In genomic region chr9:58815552-58816260, GRCm38 (mm10) we compare ENCODE assay signal across 10 mouse cellular contexts. TPM values are rescaled to one million over a fixed set of nuclear protein-coding genes. Genes with fewer than 3 reads are reported as not detected.
A peak's percentile ranks its signal among the peaks of the same experiment; 100 is the strongest.
DNase-seq lines count a peak whose midpoint lies in the region; ATAC-seq and TF ChIP-seq lines count a peak whose summit lies in the region.
"Had no signal": no experiment of that assay in that cellular context is flagged by ENCODE, and none has a peak within 500 bp of the region (broad histone marks: within the 10 kb centered on the region; RNA-seq: fewer than 3 reads in every experiment).

No protein-coding gene starts in this region.

- peaks cover 76% of the 10 kb centered on the region for H3K4me1 ChIP-seq in heart, embryonic 12.5 days (replicated peaks)
- no peaks in the 10 kb centered on the region; the same call in 1 of the 2 replicates for H3K4me1 ChIP-seq in heart, adult 2 months (ENCODE audit: control insufficient read depth, insufficient read depth, low read length)
- H3K4me1 ChIP-seq in midbrain, embryonic 13.5 days (replicated peaks), result peaks cover 29% of the 10 kb centered on the region
- peaks cover 6% of the 10 kb centered on the region for H3K4me1 ChIP-seq in midbrain, embryonic 11.5 days (ENCODE audit: control insufficient read depth, insufficient read depth, low read length)

- peak overlapping the region; percentile 24; the same call in 1 of the 2 replicates for H3K27ac ChIP-seq in heart, embryonic 12.5 days (ENCODE audit: poor library complexity, severe bottlenecking)
- H3K27ac ChIP-seq in heart, adult 2 months, result no peak overlapping the region
- no peak overlapping the region for H3K27ac ChIP-seq in midbrain, embryonic 13.5 days
- H3K27ac ChIP-seq in midbrain, embryonic 11.5 days (ENCODE audit: low read depth, low read length), result no peak overlapping the region
- H3K27ac ChIP-seq: intestine, embryonic 15.5 days had no signal

- H3K4me3 ChIP-seq in heart, embryonic 12.5 days, result no peak overlapping the region
- H3K4me3 ChIP-seq in heart, adult 2 months, result no peak overlapping the region
- no peak overlapping the region for H3K4me3 ChIP-seq in midbrain, embryonic 13.5 days (replicated peaks)
- H3K4me3 ChIP-seq in midbrain, embryonic 11.5 days (ENCODE audit: low read depth, low read length), result no peak overlapping the region
- H3K4me3 ChIP-seq: intestine, embryonic 15.5 days had no signal

- no peaks in the 10 kb centered on the region for H3K9me3 ChIP-seq in heart, embryonic 12.5 days (replicated peaks)
- no peaks in the 10 kb centered on the region for H3K9me3 ChIP-seq in midbrain, embryonic 13.5 days
- H3K9me3 ChIP-seq in midbrain, embryonic 11.5 days (ENCODE audit: control insufficient read depth, low read length), result no peaks in the 10 kb centered on the region
- H3K9me3 ChIP-seq: intestine, embryonic 15.5 days had no signal

- H3K9ac ChIP-seq in heart, embryonic 12.5 days, result 0 out of 2 replicates have a peak overlapping the region, but pooled peaks have one; percentile 31
- H3K9ac ChIP-seq in heart, adult 2 months (ENCODE audit: low read depth, low read length), result no peak overlapping the region
- H3K9ac ChIP-seq in midbrain, embryonic 13.5 days (replicated peaks), result no peak overlapping the region
- H3K9ac ChIP-seq in midbrain, embryonic 11.5 days (ENCODE audit: low read length), result no peak overlapping the region
- H3K9ac ChIP-seq: intestine, embryonic 15.5 days; lung, embryonic 14.5 days had no signal

- no peaks in the 10 kb centered on the region for H3K36me3 ChIP-seq in heart, embryonic 12.5 days
- no peaks in the 10 kb centered on the region for H3K36me3 ChIP-seq in heart, adult 2 months (ENCODE audit: control insufficient read depth, insufficient read depth, low read length)
- no peaks in the 10 kb centered on the region for H3K36me3 ChIP-seq in midbrain, embryonic 13.5 days
- H3K36me3 ChIP-seq in midbrain, embryonic 11.5 days (ENCODE audit: control insufficient read depth, insufficient read depth, low read length), result no peaks in the 10 kb centered on the region
- H3K36me3 ChIP-seq: intestine, embryonic 15.5 days had no signal

- no peak for TF ChIP-seq CTCF in heart, adult 2 months (IDR thresholded peaks at IDR 0.05)

- TF ChIP-seq POLR2A in heart, adult 2 months (IDR thresholded peaks at IDR 0.05; ENCODE audit: insufficient read depth, low read depth, low read length), result no peak

- DNase-seq in heart, adult 2 months, result no peak
- DNase-seq in midbrain, embryonic 11.5 days (ENCODE audit: low spot score, missing footprints), result no peak
- peak; percentile 60 to 66 for DNase-seq in layer of hippocampus, postnatal 36 days
- DNase-seq in embryo, embryonic 11 days, result no peak
- no peak for DNase-seq in cerebellum, postnatal 14 days
- DNase-seq in cerebellum, adult 8-10 months, result no peak
- DNase-seq: lung, embryonic 14.5 days had no signal

- peaks cover 21% of the 10 kb centered on the region for H3K27me3 ChIP-seq in heart, embryonic 12.5 days (replicated peaks)
- no peaks in the 10 kb centered on the region for H3K27me3 ChIP-seq in heart, adult 2 months (ENCODE audit: control insufficient read depth, insufficient read depth, low read length)
- H3K27me3 ChIP-seq in midbrain, embryonic 13.5 days, result peaks cover 19% of the 10 kb centered on the region
- peaks cover 8% of the 10 kb centered on the region for H3K27me3 ChIP-seq in midbrain, embryonic 11.5 days (ENCODE audit: control insufficient read depth, insufficient read depth, low read length)

- no peak for TF ChIP-seq EP300 in heart, adult 2 months (IDR thresholded peaks at IDR 0.05; ENCODE audit: insufficient read depth, low read depth, low read length)

- H3K79me2 ChIP-seq in heart, adult 2 months (replicated peaks; ENCODE audit: control insufficient read depth, insufficient read depth, low read length), result no peaks in the 10 kb centered on the region

- no peak for ATAC-seq in heart, embryonic 12.5 days (ENCODE audit: insufficient number of reproducible peaks, low FRiP score)
- 0 out of 2 replicates have a peak, but pooled peaks have one; percentile 7 for ATAC-seq in midbrain, embryonic 13.5 days
- no peak for ATAC-seq in midbrain, embryonic 11.5 days (ENCODE audit: low FRiP score)
- ATAC-seq: intestine, embryonic 15.5 days had no signal

- no peak overlapping the region for H3K4me2 ChIP-seq in heart, embryonic 12.5 days
- H3K4me2 ChIP-seq in midbrain, embryonic 13.5 days (replicated peaks), result no peak overlapping the region
- H3K4me2 ChIP-seq in midbrain, embryonic 11.5 days, result no peak overlapping the region
- H3K4me2 ChIP-seq: intestine, embryonic 15.5 days; lung, embryonic 14.5 days had no signal

- WGBS in heart, embryonic 12.5 days, result 33% methylated on average over 15 of the region's 15 CpGs
- WGBS in heart, adult 2 months, result 38% methylated on average over 15 of the region's 15 CpGs
- WGBS in midbrain, embryonic 13.5 days, result 59% methylated on average over 15 of the region's 15 CpGs
- 58% methylated on average over 15 of the region's 15 CpGs for WGBS in midbrain, embryonic 11.5 days

- intact Hi-C loops in heart, adult 2 months (cut with DNase I), result no loop called here

RNA-seq across cellular contexts. Expression of gene Hcn4, which starts 7.5 kb away (rescaled TPM):
- 2.3 and 2.5 TPM in 2 replicates for polyA plus RNA-seq in heart, embryonic 12.5 days (2016; fragmentation: Nextera tagmentation; extraction: Ambion mirVana)
- total RNA-seq in heart, adult 2 months (2021), result 1 to 10 TPM; 8.1 to 9.1 TPM
- 6.1 and 7.7 TPM in 2 replicates for polyA plus RNA-seq in heart, adult 2 months (2012; rRNA removed)
- polyA plus RNA-seq in midbrain, embryonic 13.5 days (2015; fragmentation: Nextera tagmentation; extraction: Ambion mirVana), result 2.8 and 3.7 TPM in 2 replicates
- 1.3 and 1.5 TPM in 2 replicates for polyA plus RNA-seq in midbrain, embryonic 11.5 days (2014; fragmentation: Nextera tagmentation; extraction: Ambion mirVana)
- 1 to 10 TPM; 1.8 to 2.1 TPM for total RNA-seq in layer of hippocampus, postnatal 36 days (2021)

Comparison
In these comparisons a context has a peak if more than half of its experiments do, and no peak if none do; other contexts are left out.
1. DNase-seq: peak in layer of hippocampus, postnatal 36 days (2 of 2); none in heart, adult 2 months (0 of 2), midbrain, embryonic 11.5 days (single experiment), embryo, embryonic 11 days (single experiment), cerebellum, postnatal 14 days (0 of 2) and cerebellum, adult 8-10 months (single experiment).